Mouse (Mus musculus): Measurements from ENCODE around the gene Cacna1s.

DNA sequence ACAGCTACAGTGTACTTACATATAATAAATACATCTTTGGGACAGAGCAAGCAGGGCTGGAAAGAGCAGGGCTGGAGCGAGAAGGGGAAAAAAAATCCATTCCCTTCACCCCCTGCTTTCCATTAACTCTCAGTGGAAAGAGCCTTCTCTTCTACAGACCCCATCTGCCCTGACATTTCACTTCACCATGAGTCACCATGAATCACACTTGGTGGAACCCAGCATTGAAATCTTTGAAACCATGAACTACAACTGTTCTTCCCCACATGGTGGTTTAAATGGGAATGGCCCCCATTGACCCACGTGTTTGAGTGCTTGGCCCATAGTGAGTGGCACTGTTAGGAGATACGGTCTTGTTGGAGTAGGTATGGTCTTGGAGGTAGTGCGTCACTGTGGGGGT lies 42.3 kb upstream of the Cacna1s start:
- TF ChIP-seq POLR2A (IDR thresholded peaks at IDR 0.05; ENCODE audit: borderline replicate concordance, extremely low read depth, insufficient read depth, insufficient read length, poor library complexity, severe bottlenecking) = no peak
- no peak for TF ChIP-seq CTCF (IDR thresholded peaks at IDR 0.05; ENCODE audit: borderline replicate concordance, extremely low read depth, insufficient read depth, insufficient read length)

Data from brain, embryonic 14.5 days (tissue).